Mouse (Mus musculus): ENCODE measurements at regions not wholly inside any gene's neighbourhood (a gene's known extent, or its start where the extent isn't known, plus 50 kb on each side); places are given as distances from the start of the nearest gene placed in this dataset.

GRCm38 (mm10) chr1:153962161-153962720 is 62.2 kb upstream of the Teddm2 start:
- peak; percentile 18 to 20 for DNase-seq

DNA sequence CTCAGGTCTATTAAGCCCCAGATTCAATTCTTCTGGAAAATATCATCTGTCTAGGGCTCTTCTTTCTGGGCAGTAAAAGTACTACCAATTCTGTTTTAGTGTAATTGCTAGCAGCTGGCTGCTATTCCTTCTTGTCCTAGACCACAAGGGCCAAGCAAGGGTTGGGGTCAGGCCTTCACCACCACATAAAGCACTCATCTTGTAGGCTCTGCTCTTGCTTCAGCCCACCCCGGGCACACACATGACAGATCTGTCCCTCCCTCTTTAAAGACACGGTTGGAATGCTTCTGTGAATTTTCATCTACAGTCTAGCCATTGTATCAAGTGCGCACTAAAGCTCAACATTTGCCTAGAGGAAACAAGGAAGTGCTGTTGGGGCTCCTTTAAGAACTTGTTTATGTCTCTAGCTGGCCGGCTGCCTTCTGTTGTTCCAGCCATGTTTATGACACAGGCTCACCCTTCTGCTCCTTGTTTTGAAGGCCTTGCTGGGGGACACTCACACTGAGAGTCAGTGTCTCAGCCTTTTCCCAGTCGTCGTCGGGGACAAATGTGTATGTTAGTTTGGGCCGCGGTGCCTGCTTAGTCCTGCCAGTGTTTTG is 63.8 kb upstream of the Teddm2 start:
- no peak for DNase-seq

DNA sequence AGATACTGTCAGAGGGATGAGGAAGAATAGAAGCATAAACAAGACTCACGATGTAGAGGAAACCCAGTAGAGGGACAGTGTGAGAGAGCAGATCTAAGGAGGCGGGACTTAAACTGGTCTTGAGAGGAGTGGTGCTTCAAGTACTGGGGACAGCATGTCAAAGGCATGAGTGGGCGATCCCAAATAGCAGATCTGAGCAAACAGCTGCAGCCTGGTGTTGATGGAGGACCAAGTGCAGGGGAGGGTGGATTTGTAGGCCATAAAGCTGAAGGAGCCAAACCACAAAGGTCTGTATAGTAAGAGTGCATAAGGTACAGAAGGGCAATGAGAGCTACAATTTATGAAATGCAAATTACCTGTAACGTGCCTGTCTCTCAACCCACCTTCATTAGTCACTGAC is 69.4 kb upstream of the Teddm2 start:
- no peak for DNase-seq

GRCm38 (mm10) chr1:153974300-153974699 is 74.3 kb upstream of the Teddm2 start:
- no peak for DNase-seq

DNA sequence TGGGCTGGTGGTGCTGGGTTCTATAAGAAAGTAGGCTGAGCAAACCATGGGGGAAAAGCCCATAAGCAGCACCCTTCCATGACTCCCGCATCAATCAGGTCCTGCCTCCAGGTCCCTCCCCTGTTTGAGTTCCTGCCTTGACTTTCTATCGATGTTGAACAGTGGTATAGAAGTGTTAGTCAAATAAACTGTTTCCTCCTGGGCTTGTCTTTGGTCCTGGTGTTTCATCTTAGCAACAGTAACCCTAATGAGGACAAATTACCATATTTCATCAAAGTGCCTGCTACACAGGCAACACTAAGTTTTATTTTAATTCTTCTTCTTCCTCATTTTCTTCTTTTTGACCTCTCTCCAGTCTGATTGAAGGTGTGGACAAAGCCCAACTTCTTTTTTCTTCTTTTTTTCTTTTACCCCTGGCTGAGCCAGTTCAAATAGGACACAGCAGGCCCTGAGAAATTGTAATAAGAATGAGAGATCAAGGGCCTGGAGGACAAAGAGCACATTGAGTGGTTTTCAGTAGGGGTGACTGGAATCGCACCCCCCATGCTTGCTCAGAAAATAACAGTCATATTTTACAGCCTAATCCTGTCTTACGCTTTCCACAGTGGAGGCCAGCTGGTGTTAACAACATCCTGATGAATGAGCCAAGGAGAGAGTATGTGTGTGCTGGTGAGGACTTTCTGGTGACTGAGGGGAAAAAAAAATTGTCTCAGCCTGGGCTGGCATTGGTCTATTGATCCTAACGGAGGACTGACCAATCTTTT is 78.1 kb upstream of the Teddm2 start:
- DNase-seq = no peak

GRCm38 (mm10) chr1:153980886-153981285 is 80.9 kb upstream of the Teddm2 start:
- peak; percentile 32 to 64 for DNase-seq

DNA sequence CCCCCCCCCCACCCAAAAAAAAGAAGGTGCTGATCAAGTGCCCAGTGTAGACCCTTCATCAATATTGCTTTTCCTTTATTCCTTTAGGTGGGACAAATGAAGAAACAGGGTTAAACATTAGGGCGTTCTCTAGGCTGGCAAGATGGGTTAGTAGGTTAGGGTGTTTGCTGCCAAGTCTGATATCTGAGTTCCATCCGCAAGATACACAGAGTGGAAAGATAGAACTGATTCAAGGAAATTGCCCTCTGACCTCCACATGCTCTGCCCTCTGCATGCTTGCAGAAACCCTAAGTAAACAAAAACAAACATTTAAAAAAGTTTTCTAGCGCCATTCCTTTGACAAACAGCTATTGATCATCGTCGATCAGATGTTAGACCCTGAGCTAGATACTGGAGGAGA is 85.6 kb upstream of the Teddm2 start:
- no peak for DNase-seq

- no peak for DNase-seq
Observed at GRCm38 (mm10) chr1:153986632-153987031, 86.6 kb upstream of the Teddm2 start.

GRCm38 (mm10) chr1:153988297-153988696 is 88.3 kb upstream of the Teddm2 start:
- no peak for DNase-seq

DNA sequence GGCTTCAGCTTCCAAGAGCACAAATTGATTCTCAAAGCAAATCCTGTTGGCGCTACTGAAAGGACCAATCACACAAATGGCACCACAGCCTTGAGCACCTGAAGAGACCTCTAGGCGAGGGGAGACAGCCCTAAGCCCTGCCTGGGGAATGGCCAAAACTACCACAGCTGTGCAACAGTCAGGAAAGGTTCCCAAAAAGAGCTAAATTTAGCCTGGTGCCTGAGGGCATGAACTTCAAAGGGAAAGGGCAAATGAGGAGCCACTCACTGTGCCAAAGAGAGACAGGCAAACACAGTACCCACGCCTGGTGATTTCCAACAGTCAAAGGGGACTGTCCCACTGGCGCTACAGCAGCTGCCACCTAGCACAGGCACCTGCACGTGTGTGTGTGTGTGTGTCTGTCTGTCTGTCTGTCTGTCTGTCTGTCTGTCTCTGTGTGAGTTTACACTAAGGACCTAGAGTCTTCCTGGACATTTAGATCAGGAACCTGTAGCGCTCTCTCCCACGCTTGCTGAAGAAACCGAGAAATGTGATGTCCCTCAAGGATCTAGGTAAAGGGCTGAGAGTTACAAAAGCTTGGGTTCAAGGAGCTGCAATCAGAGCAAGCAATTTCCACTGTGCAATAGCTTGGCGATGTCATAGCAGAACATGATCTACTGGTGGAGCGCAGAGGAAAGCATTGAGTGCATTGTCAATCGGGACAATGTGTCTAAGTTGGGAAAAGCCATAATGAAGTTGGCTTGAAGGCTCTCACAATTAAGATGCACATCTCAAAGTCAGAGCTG is 90.8 kb upstream of the Teddm2 start:
- DNase-seq = no peak

DNA sequence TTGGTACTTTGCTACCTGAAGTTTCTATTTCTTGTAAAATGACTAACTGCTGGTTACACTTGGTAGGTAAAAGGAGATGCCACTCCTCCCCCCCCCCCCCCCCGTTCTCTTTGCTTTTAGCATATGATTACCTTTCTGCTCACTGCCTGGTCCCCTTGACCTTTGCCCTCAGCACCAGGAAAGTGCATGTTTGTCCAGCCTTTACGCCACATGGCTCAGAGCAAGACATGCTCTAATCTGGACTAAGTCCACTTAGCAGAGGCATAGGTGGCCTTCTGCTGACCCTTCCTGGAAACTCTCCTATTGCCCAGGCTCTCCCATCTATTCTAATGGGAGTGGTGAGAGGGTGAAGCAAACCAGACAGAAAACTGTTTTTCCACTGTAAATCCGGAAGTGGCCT is 92.4 kb upstream of the Teddm2 start:
- DNase-seq = no peak

- no peak for DNase-seq
Observed at GRCm38 (mm10) chr1:153994871-153995270, 94.8 kb upstream of the Teddm2 start.

GRCm38 (mm10) chr1:153997201-153998181 is 97.5 kb upstream of the Teddm2 start:
- DNase-seq = no peak

GRCm38 (mm10) chr1:153999776-154000175 is 99.7 kb upstream of the Teddm2 start:
- DNase-seq = no peak

DNA sequence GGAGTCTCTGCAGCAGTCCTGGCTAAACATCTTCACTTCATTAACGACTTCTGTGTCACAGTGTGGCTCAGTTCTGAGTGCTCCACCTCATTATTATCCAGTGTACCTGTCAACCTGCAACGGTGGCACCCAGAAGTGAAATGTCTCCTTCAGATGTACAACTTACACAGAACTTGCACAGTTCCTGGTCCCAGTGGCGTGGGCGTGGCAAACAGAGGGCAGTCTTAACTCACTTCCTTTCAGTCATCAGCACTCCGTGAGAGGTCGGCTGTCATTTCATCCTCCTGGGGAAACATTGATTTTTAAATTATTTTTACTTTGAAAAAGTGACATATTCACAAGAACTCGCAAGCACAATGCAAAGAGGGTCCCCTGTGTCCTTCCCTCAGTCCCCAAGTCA is 103.6 kb upstream of the Teddm2 start:
- no peak for DNase-seq

DNA sequence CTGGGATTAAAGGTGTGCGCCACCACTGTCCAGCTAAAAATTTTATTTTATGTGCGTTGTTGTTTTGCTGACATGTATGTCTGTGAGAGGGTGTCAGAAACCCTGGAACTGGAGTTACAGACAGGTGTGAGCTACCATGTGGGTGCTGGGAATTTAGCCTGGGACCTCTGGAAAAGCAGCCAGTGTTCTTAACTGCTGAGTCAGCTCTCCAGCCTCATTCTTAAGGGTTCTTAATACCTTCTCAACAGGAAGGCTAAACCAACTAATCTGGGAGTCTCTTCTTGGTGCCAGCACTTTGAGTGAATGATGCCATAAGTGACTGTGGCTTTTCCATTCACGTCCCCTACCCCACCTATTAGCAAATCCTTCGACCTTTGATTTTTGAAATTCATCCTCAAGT is 104.6 kb upstream of the Teddm2 start:
- no peak for DNase-seq

- DNase-seq = peak; percentile 17 to 45
Observed at GRCm38 (mm10) chr1:154006055-154006454, 106.0 kb upstream of the Teddm2 start.

- no peak for DNase-seq
Observed at GRCm38 (mm10) chr1:154007440-154007839, 107.4 kb upstream of the Teddm2 start.

DNA sequence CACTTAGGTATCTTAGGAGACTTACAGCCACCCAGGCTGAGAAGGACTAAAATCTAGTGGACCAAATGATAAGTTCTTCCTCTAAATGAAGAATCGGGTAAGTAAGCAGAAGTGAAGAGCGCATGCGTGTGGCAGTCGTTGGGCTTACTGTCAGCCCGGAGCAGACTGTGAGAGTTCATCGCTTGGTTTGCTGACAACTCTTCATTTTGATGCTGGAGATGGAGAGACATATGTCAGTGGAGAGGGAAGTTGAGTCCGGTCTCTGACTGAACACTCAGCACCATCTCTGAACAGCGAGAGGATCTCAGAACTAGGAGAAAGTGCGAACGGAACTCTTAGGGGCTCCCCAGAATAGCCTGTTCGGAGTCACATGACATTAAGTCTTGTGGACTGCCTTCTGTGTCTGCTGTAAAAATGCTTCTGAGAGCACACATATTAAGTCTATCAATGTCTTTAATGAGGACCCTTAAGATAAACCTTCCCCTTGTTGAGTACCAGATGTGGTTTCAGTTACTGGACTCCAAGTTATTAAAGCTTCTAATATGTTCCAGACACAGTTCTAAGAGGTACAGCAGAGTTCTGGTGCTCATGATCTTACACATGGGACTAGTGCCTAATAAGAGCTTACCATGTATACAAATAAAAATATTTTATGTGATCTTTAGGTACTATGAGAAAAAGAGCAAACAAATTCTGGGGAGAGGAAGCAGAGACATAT is 108.7 kb upstream of the Teddm2 start:
- peak in 1 of 2 experiments; percentile 51 for DNase-seq

DNA sequence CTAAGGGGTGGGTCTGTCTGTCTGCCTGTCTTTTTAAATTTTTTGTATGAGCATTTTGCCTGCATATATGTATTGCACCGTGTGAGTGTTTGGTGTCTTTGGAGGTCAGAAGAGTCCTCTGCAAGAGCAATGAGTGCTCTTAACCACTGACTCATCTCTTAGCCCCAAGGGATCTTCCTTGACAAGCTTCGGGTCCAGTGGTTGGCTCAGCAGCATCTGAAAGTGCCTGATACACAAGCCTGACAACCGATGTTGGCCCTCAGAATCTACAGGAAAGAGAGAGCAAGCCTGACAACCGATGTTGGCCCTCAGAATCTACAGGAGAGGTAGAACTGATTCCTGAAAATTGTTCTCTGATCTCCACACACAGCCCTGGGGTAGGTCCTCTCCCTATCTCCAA is 110.7 kb upstream of the Teddm2 start:
- DNase-seq = no peak

DNA sequence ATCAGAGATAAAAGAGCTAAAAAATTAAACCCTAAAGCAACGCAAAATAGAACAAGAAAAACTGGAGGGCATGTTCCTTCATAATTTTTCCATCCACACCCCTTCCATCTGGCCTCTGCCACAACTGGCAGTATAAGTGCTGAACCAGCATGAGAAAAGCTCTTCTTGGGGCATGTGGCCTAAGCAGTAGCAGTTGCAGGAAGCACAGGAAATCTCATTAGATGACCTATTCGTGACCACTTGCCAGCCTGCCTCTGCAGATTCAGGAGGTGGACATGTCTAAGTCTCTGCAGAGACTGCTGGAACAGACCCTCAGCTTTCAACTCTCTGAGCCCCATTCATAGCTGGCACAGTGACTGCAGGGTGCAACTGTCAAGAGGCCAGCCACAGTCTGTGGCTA is 116.5 kb upstream of the Teddm2 start:
- peak in 1 of 2 experiments; percentile 33 for DNase-seq
